Mouse (Mus musculus) frontal cortex, postnatal 36 days (tissue): Measurements from ENCODE around the gene Kat2a.

Experiments used
- DNase-seq, 2 experiments: peaks; one replicate each; pipeline ENCODE4 v3.0.0; 2022; ENCODE audit warnings: low spot score in 2 of 2

Gene Kat2a

DNA sequence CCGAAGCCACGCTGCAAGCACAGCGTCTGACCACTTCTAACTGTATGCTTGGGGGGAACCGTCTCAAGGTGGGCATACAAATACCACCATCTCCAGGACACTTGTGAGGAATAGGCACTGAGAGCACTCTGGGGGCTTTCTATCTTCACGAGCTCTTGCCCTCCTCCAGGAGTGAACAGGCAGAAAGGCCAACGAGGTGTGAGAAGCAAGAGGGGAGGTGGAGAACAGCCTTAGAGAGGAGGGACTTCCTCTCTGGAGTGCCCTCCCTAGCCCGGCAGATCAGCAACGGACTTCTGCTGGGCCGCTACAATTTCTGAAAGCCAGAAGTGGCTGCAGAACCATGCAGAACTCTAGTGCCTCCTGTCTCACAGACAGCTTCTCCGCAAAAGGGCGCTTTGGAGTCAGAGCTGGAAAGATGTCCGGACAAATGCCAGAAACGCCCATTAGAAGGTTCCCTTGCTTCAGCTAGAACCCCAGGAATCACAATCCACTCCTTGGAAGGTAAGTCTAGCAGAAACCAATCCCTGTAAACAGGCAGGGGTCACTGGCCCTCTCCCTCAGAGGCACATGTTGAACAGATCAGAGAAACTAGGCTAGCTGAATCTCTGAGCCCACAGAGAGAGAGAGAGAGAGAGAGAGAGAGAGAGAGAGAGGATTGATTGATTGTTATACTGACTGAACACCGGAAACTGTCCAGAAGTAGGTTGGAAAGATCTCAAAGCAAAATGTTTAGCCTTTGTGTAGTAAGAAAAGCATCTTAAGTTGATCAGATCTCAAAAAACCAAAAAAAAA lies 23.9 kb upstream of the Kat2a start:
- DNase-seq, result no peak

DNA sequence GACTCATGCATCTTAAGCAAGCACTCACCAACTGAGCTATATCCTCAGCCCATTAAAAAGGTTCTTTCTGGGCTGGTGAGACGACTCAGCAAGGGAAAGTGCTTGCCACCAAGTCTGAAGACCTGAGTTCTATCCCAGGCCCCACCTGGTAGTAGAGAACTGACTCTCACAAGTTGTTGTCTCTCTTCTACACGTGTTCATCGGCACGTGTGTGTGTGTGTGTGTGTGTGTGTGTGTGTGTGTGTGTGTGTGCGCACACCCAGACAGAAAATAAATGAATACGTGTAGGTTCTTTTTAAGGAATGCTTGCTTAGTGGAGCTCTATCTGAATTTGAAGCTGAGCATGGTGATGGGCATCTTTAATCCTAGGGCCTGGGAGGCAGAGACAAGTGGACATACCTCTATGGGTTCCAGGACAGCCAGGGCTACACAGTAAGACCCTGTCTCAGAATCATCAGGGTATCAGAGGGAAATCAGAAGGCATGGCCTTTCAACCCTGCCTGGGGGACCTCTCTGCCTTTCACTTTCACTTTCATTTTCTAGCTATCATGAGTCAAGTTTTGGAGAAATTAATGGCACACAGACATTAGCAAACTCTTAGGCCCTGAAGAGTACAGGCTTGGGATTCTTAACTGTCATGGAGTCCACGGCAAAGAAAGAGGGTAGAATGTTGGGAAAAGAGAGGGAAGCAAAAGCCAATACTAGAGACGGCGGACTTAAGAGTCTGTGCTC lies 23.0 kb upstream of the Kat2a start:
- DNase-seq, result no peak

DNA sequence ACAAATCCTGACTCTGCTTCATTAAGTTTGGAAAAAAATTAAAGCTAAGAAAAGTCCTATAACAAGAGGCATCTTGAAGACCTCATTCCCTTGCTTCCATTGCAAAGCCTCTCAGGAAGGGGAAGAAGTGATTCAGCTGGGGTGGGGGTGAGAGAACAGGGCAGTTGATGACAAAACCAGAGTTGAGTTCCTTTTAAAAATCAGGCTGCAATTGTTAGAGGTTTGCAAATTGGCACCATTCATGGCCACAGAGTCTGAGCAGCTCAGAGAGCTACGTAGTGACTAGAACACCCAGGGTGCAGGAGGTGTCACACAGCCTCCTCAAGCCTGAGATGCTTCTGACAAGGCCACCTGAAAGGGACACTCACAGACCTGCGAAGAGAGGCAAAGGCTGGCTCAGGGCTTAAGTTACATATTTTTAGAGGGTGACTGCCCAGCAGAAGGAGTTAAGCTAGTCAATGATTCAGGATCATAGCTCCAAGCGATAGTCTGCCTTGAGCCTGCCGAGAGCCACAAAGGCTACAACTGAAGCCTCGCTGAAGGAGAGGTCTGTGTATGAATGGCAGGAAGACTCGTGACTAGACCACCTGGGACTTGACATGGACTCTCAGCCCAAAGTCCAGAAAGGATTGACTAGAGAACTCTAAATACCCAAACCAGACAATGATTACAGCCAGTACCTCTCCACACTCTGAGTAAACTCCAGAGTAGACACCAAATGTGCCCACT lies 18.4 kb upstream of the Kat2a start:
- no peak for DNase-seq

DNA sequence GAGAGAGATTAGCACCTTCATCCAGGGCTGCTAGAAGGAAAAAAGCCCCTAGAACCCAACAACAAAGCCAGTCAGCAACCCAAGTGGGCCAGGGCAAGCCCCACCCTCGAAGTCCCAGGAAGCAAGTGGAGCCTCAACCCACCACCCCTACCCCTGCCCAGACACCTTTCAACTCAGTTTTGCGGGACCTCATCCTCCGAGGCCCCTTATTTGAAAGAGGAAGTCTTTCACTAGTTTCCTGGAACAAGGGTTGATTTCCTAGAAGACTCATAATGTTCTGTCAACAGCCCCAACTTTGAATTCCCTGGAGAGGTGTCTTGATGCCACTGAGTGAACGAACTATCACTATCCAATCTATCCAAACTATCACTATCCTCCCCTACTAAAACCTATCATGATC lies 17.7 kb upstream of the Kat2a start:
- no peak for DNase-seq

DNA sequence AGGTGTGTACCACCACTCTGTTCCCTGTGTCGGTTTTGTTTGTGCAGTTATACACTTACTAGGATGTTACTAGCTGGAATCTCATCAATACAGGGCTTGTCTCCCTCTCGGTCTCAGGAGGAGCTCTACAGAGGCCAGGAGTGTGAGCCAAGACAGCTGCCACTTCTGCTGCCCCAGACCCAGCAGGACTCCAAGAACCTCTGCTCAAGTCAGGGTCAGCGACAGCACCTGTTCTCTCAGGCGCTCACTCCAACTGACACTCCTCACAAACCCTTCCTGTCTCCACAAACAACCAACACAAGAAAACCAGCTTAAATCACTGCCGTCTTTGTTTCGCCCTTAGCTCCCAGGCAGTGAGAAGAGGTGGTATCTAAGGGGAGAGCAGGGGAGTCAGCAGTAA lies 16.3 kb upstream of the Kat2a start:
- DNase-seq, result no peak

DNA sequence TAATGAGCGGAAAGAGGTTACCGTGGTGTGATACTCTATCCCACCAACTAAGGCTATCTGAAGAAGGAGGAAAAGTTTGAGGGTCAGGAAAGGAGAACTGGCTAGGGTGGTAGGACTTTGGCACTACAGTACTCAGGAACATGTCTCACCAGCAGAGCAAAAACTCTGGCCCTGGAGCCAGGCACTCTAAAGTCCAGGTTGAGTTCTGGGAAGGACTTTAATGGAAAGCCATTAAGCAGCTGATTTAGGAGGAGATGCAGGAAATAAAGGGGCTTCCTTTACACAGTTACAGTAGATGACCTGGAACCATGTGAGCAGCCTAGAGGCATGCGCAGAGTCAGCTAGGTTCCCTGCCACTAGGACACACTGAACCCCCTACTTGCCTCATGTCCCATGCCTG lies 14.9 kb upstream of the Kat2a start:
- no peak for DNase-seq

DNA sequence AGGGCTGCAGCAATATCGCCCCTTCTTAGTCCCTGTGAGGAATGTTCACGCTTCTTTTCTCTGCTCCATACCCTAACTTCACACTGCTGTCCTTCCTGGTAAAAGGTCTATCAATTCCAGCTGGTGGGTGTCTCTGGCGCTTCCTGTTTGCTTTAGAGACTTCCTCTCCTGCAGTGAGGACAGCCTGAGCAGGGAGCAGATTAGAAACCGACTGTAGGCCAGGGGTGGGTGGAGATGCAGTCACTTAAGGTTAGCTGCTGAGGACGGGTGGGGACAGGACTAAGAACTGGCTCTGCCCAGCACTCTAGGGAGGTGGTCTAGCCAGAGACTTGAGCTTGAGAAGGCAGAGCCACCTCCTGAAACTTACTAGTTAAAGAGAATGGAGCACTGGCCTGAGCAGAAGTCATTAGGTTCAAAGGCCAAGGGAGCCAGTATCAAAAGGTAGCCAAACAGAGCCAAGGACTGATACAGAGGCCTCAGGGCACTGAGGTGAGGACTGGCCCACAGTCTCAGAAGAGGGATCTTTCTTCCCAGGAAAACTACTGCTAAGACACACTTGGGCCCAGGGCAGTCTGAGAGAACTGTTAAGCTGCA lies 12.8 kb upstream of the Kat2a start:
- DNase-seq, result no peak

DNA sequence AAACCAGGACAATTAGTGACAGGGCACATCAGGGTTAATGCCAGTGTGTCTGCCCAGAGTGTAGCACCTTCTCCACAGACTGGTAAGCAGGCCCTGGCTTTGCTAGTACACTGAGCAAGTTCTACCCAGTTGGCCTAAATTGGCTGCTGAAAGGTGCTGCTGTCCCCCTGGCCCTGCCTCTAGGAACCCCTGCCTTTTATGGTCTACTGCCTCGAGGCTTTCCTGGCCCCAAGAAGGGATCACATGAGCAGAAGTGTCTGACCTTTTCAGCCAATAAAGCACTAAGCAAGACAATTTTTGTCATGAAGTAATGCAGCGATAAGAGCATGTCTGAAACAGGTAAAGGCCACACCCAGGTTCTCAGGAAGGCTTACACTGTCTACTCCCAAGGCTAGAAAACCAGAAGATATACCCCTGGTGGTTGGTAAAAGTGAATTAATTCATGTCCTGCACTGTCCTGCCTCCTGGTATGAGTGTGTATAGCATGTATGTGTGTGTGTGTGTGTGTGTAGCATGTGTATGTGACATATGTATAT lies 10.3 kb upstream of the Kat2a start:
- DNase-seq, result no peak

DNA sequence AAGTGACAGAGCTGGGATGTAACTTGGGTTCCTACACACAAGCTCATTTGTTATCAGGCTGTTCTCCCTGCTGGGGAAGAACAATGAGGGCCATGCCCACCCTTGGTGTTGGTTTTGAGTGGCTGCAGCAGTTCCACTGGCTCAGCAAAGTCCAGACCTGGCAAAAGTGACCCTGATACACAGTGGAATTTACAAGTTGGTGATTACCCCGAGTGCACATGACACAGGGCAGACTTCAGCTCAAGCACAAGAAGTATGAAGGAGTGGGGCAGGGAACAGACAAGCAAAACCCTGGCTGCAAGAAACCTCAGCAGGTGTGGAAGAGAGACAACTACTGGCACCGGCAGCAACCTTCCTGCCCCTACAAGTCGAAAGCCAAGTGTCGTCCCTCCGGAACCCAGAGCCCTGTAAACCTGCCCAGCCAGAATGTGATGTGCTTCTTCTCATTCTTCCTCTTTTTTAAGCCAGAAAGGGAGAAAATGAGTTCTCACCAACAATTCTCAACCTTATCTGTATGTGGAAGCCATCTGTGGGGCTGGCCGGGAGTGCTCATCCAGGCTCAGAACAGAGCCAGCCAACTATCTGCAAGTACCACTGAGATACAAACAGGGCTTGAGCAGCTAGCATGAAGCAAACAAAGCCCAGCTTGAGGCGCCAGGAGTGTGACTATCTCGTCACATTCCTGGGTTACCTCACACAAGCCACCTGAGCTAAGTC lies 9.7 kb upstream of the Kat2a start:
- DNase-seq, result no peak

DNA sequence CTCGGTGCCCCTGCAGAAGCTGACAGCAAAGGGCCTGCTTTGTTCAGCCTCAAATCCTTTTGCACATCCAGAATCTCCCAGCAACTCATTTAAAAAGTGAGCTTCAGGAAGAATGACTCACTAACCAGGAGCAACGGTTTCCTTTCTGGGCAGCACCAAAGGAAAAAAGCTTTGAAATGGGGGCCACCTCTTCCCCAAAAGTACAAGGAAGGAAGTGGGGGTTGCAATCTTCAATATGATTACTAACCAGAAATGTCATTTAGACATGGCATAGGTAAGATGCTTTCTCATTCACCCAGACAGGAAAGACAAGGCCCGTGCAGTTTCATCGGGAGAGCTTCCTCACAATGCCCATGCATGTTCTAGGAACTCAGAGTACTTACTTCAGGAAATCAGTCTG lies 9.0 kb upstream of the Kat2a start:
- DNase-seq, result no peak

DNA sequence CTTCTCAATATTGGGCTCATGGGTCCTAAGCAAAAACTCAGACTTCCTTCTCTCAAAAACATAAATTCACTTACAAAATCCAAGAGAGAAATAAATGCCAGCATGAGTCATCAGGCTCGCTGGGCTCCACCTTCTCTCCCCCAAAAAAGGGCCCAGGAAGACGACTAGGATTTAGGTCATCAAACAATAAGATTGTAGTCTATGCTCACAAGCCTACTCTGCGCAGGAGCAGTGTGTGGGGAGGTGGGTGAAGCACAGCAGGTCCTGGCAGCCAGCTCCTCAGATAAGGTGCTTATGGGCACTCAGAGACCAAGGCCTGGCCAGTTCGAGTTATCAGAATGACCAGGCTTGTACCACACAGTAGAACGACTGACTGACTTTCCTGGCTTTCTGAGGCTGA lies 8.1 kb upstream of the Kat2a start:
- DNase-seq, result no peak

DNA sequence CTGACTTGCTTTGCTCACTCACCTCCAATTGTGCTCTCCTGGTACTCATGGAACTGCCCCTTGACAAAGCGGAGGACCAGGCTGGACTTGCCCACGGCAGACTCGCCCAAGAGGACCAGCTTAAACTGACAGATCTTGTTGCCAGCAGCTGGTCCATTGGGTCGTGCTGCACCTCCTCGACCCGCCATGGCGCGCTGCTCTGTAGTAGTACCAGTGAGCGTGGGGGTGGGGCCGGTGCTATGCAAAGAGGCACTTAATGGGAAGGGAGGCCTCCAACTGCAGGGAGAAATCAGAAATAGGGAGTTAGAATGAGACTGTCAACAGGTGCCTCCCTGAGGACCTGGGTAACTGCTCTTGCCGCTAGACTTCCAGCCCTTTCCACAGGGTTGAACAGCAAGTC lies 7.6 kb upstream of the Kat2a start:
- DNase-seq, result no peak

DNA sequence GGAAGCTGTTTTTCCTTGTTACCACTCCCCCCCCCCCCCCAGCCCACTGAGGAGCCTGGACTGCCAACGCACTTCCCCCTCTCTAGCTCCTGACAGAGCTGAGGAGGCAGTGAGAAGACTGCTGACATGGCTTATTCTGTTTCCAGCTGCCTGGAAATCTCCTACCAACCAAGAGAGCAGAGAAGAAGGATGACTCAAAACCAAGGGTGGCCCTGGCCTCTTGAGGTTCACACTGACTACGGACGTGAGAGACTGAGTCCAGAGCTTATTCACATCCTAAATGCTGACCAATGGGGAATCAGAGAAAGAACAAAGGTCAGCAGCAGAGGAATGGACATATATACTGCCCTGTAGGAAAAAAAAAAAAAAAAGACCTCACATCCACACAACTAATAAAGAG lies 7.0 kb upstream of the Kat2a start:
- no peak for DNase-seq

DNA sequence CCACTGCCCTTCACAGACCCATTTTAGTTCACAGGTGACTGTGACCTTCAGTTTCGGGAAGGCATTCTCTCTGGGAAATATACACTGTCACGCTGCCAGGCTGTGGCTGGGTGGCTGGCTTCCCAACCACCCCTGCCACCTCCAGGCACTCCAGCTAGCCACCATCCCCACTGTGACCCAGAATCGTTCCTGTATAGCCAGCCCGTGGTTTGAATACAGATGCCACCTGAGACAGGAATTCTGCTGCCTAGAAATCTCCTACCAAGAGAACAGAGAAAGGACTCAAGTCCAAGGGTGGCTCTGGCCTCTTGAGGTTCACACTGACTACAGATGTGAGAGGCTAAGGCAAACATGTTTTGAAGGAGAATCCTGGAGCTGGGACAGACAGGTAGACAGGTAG lies 6.6 kb upstream of the Kat2a start:
- DNase-seq, result no peak

DNA sequence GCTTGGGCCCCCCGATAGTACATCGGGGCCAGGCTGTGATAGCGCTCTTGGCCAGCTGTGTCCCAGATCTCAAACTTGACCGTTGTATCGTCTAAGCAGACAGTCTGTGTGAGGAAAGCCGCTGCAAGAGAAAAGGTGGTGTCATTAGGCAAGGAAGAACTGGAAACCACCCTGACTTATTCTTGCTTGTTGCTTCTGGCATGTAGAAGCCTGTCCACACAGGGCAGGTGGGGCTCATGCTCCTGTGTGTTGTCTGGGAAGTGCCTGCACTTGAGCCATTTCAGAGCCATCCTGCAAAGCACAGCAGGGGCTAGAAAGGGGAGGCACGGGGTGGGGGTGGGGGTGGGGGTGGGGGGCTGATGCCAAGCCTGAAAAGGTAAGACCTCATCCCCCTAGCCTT lies 6.2 kb upstream of the Kat2a start:
- DNase-seq, result no peak

DNA sequence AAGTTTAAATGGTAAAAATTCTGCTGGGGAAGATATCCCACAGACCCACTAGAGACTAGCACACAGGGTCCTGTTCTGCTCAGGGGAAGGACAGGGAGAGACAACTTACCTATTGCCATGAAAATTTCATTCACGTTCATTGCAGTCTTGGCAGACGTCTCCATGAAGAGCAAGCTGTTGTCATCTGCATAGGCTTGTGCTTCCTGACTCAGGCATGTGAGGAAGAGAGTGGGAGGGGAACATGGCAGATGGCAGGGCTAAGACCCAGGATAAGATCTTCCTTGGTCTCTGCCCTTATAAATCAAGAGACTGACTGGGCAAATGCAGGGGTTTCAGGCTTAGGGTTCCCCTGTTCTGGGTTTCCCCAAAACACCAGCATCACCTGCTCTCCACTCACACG lies 4.4 kb upstream of the Kat2a start:
- DNase-seq, result no peak

DNA sequence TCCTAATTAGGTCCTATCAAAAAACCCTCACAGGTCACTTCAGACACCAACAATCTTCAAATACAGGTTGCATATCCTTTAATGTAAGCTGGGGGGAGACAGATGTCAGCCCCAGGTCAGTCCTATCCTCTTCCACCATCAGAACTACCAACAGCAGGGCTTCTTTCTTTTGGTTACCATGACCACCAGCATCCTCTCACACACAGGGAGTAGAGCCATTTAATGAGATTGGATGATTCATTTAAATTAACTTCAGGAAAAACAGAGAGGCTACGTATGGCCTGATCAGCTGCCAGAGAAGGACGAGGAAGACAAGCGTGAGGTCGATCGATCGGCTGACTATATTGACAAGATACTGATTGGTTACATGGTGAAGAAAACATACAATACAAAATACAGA lies 2.7 kb upstream of the Kat2a start:
- DNase-seq, result no peak

DNA sequence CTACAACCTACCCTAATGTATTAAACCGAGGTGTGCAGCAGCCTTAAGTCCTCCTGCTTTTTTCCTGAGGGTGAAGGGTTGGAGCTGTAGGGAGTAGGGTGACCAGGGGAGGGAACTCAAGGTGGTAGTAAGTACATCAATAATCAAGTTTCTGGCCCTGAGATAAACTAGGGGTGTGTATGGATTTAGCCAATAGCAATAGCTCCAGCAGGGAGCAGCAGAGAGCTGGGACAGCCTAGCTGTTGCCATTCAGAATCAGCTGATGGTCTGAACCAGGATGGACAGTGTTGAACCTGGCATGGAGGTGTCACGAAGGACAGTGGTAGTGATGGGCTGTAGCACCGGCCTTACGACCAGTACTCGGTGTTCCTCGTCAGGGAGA lies 2.3 kb upstream of the Kat2a start:
- DNase-seq, result peak; percentile 73 to 87

DNA sequence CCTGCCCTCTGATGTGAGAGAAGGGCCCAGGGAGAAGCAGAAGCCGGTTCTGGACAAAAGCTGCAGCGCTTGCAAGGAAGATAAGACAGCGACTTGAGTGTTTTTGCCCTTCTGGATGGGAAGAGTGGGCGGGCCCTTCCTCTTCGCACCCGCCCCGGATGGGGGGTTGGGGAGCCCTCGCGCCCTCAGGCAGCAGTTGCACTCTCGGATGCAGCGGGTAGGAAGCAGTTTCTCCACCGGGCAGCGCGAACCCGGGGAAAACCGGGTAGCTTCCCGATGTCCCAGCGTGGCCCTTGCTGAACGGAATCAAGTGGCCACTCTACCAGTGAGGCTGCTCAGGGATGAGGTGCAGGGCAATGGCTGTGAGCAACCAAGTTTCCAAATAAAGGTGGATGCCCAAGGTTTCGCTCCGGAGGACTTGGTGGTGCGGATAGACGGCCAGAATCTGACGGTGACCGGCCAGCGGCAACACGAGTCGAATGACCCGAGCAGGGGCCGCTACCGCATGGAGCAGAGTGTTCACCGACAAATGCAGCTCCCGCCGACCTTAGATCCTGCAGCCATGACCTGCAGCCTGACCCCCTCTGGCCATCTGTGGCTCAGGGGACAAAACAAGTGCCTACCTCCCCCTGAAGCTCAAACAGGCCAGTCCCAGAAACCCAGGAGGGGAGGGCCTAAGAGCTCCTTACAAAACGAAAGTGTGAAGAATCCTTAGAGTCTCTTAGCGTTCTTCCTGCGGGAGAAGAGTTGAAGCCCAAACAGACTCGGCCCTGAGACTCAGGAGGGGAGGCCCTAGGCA lies 1.7 kb upstream of the Kat2a start, which contains the start of gene Hspb9:
Hspb9 (plus strand) TSS at position 116 of the 799 bp plus-strand sequence.
- DNase-seq, result peak in 1 of 2 experiments; percentile 55

DNA sequence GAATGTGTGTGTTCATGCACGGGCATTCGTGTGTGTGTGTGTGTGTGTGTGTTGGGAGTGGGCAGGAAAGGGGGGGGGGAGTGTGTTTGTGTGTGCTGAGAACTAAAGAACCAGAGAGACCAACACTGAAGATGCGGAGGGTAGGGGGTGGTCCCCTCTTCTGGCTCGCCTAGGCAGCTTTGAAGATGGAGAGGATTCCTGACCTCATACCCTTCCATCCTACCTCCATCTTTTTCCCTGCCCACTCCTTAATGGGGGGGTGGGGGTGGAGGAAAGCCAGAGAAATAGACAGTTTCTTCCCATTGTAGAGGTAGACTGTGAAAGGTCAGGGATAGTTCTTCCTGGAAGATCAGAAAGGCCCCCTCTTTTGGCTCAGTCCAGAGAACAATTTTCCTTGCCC lies 909 bp upstream of the Kat2a start:
- no peak for DNase-seq

DNA sequence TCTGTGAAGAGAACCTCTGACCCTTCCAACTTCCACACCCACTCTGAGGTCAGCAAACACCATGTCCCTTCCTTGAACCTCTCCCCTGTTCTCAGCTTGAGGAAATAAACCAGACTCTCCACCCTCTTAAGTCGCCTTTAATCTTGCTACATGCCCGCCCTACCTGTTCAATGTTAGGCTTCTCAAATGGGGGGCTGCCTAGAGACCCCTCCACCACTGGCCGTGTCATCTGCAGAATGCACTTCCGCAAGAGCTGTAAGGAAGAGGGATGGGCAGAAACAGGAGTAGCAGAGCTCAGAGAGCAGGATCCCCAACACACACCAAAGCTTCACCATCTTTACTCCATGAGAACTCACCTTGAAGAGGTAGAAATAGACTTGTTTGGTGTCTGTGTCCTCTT lies 1.3 kb downstream of the Kat2a start:
- DNase-seq, result no peak
